Mouse (Mus musculus) heart, embryonic 14.5 days (tissue): Measurements from ENCODE around the gene Timm10b. TPM values are rescaled to one million over a fixed set of nuclear protein-coding genes. Genes with fewer than 3 reads are reported as not detected.

ENCODE experiments used
- ATAC-seq: fragments of 200-750 bp; cut with Nextera tagmentation; 2 replicates; pipeline ENCODE4 v1.8.0; 2017; ENCODE audit warnings: low read depth, moderate TSS enrichment; ENCODE audit not compliant: insufficient number of reproducible peaks, insufficient read depth, low FRiP score
- H3K27ac ChIP-seq, 2 experiments: fragments of 200-500 bp in 1 of 2; fragments of 300-500 bp in 1 of 2; sonication (generic) in 1 of 2; replicated peaks in 1 of 2; 2 replicates each; pipeline ENCODE4 v1.5.1; 2012 to 2014; ENCODE audit warnings: low read depth in 2 of 2, low read length in 2 of 2, control low read depth in 1 of 2, mild to moderate bottlenecking in 1 of 2, mixed read lengths in 1 of 2; ENCODE audit not compliant: control insufficient read depth in 1 of 2, insufficient read depth in 1 of 2
- H3K27me3 ChIP-seq: fragments of 300-500 bp; sonication (generic); 2 replicates; pipeline ENCODE4 v1.6.1; 2014; ENCODE audit warnings: mild to moderate bottlenecking, low read length, control low read depth; ENCODE audit not compliant: control insufficient read depth, insufficient read depth
- H3K36me3 ChIP-seq: fragments of 300-500 bp; sonication (generic); 2 replicates; pipeline ENCODE4 v1.6.1; 2014; ENCODE audit warnings: mild to moderate bottlenecking, control low read depth, low read length, mixed read lengths; ENCODE audit not compliant: control insufficient read depth, insufficient read depth
- H3K4me1 ChIP-seq, 2 experiments: fragments of 200-500 bp in 1 of 2; fragments of 300-500 bp in 1 of 2; sonication (generic) in 1 of 2; 2 replicates each; pipeline ENCODE4 v1.6.1; 2012 to 2014; ENCODE audit warnings: low read length in 2 of 2, control low read depth in 1 of 2, mixed read lengths in 1 of 2; ENCODE audit not compliant: control insufficient read depth in 2 of 2, insufficient read depth in 2 of 2
- H3K4me2 ChIP-seq: fragments of 300-500 bp; sonication (generic); 2 replicates; pipeline ENCODE4 v1.6.1; 2014; ENCODE audit warnings: mild to moderate bottlenecking, low read length
- H3K4me3 ChIP-seq, 2 experiments: fragments of 200-500 bp in 1 of 2; fragments of 300-500 bp in 1 of 2; sonication (generic) in 1 of 2; 2 replicates each; pipeline ENCODE4 v1.5.1; 2012 to 2014; ENCODE audit warnings: low read length in 2 of 2, mild to moderate bottlenecking in 2 of 2, control low read depth in 1 of 2, low read depth in 1 of 2, moderate library complexity in 1 of 2; ENCODE audit not compliant: control insufficient read depth in 1 of 2, insufficient read depth in 1 of 2
- H3K9ac ChIP-seq: fragments of 300-500 bp; sonication (generic); 2 replicates; pipeline ENCODE4 v1.6.1; 2014; ENCODE audit warnings: mild to moderate bottlenecking, low read length
- H3K9me3 ChIP-seq: fragments of 300-500 bp; sonication (generic); 2 replicates; pipeline ENCODE4 v1.6.1; 2016; ENCODE audit warnings: low read length, control low read depth; ENCODE audit not compliant: control insufficient read depth
- WGBS: fragments of 180-500 bp; shearing (Covaris S2); extraction: QIAGEN DNeasy Blood & Tissue Kit; methylation state at CpG from one replicate; pipeline ENCODE4 v1.1.7; 2014; 5-methylcytosine and 5-hydroxymethylcytosine counted together
- polyA plus RNA-seq: library from polyadenylated mRNA; unstranded; fragments of >200 nt; fragmentation: Nextera tagmentation; extraction: Ambion mirVana; gene quantifications from 2 replicates; pipeline ENCODE4 v1.2.1, GENCODE M21; 2014

Timm10b gene
- polyA plus RNA-seq: 169 and 182 TPM in 2 replicates

- Histone ChIP-seq H3K4me1 (peaks cover 6 to 30% of the 10 kb centered on the region in 2 experiments), H3K9me3 (no peaks in the 10 kb centered on the region), H3K4me2 (peak within 1 kb of the TSS; percentile 86), H3K36me3 (peaks cover 49% of the 10 kb centered on the region), H3K27ac (peak within 1 kb of the TSS; percentile 91 to 93), H3K27me3 (no peaks in the 10 kb centered on the region), H3K4me3 (peak within 1 kb of the TSS; percentile 76 to 94), H3K9ac (peak within 1 kb of the TSS; percentile 83)
- no peak for ATAC-seq
- WGBS: 0% methylated on average over 2 of the region's 2 CpGs
Observed at GRCm38 (mm10) chr7:105639756-105640155, at the start of gene Timm10b. Gene Timm10b, plus strand, starts transcription at chr7:105640056.

DNA sequence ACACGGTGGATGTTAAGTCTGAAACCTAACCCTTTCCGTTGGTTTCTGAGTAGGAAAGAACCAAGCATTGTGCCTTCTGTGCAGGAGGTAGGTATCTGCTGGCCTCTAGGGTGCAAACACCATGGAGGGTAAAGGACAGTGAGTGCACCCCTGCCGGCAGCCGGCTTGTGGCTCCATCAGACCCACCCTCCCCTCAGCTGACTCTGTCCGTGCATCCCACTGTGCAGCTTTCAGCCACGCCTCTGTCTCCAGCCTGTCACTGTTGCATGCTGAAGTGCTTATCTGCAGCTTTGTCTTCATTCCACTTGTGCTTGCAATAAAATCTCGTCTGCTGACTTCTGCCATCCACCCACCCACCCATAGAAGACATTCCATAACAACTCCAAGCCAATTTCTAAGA lies 49.8 kb upstream of the Timm10b start:
- Histone ChIP-seq H3K36me3 (no peaks in the 10 kb centered on the region), H3K4me2 (no peak overlapping the region), H3K9ac (no peak overlapping the region), H3K4me1 (peaks cover 2 to 3% of the 10 kb centered on the region in 2 experiments; a peak in 2 of 4 replicates), H3K27ac (no peak overlapping the region), H3K27me3 (no peaks in the 10 kb centered on the region), H3K9me3 (no peaks in the 10 kb centered on the region), H3K4me3 (no peak overlapping the region)
- ATAC-seq: no peak
- 21% methylated on average over 7 of the region's 7 CpGs for WGBS

GRCm38 (mm10) chr7:105602860-105603623 lies 36.8 kb upstream of the Timm10b start:
- H3K27ac ChIP-seq: no peak overlapping the region
- peak; percentile 64 for ATAC-seq
- H3K4me3 ChIP-seq: no peak overlapping the region
- no peak overlapping the region for H3K4me2 ChIP-seq
- H3K4me1 ChIP-seq: no peaks in the 10 kb centered on the region
- no peak overlapping the region for H3K9ac ChIP-seq
- no peaks in the 10 kb centered on the region for H3K36me3 ChIP-seq
- no peaks in the 10 kb centered on the region for H3K27me3 ChIP-seq
- peaks cover 4% of the 10 kb centered on the region; the same call in 1 of the 2 replicates for H3K9me3 ChIP-seq
- WGBS: 42% methylated on average over 9 of the region's 9 CpGs

- Histone ChIP-seq H3K27me3 (no peaks in the 10 kb centered on the region), H3K27ac (no peak overlapping the region), H3K4me1 (no peaks in the 10 kb centered on the region), H3K9ac (no peak overlapping the region), H3K36me3 (peaks cover 42% of the 10 kb centered on the region), H3K9me3 (peaks cover 4% of the 10 kb centered on the region; the same call in 1 of the 2 replicates), H3K4me3 (no peak overlapping the region), H3K4me2 (no peak overlapping the region)
- no peak for ATAC-seq
- WGBS: 86% methylated on average over 3 of the region's 3 CpGs
Observed at GRCm38 (mm10) chr7:105608467-105608866, 31.4 kb upstream of the Timm10b start.

GRCm38 (mm10) chr7:105611767-105612166 lies 28.1 kb upstream of the Timm10b start:
- H3K36me3 ChIP-seq: peaks cover 73% of the 10 kb centered on the region
- no peaks in the 10 kb centered on the region for H3K9me3 ChIP-seq
- H3K27ac ChIP-seq: no peak overlapping the region
- no peaks in the 10 kb centered on the region for H3K27me3 ChIP-seq
- peaks cover 0 to 7% of the 10 kb centered on the region in 2 experiments; a peak in 1 of 4 replicates for H3K4me1 ChIP-seq
- no peak overlapping the region for H3K9ac ChIP-seq
- no peak overlapping the region for H3K4me2 ChIP-seq
- no peak for ATAC-seq
- 67% methylated on average over 1 of the region's 1 CpGs for WGBS
- H3K4me3 ChIP-seq: no peak overlapping the region

- Histone ChIP-seq H3K9me3 (no peaks in the 10 kb centered on the region), H3K27ac (no peak overlapping the region), H3K36me3 (peaks cover 99% of the 10 kb centered on the region), H3K4me1 (peaks cover 0 to 7% of the 10 kb centered on the region in 2 experiments; a peak in 2 of 4 replicates), H3K9ac (no peak overlapping the region), H3K4me2 (no peak overlapping the region), H3K27me3 (no peaks in the 10 kb centered on the region), H3K4me3 (no peak overlapping the region)
- ATAC-seq: no peak
- 86% methylated on average over 1 of the region's 1 CpGs for WGBS
Observed at GRCm38 (mm10) chr7:105614400-105614799, 25.5 kb upstream of the Timm10b start.

DNA sequence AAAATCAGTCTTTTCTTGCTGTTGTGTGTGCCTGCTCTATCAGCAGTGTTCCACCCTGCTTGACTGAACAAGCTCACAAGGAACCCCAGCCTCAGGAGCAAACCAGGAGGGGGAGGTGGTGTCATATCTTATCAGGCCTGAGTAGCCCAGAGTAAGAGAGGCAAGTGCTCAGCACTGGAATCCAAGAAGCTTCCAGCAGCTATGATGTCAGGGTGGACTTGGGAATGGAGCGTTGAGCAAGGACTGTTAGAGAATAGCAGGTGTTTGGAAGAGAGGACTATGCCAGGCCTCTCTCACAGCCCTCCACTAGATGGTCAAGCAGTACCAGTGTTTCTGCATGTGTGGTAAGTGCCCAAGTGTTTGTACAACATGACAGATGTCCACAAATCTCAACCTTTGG lies 24.1 kb upstream of the Timm10b start:
- Histone ChIP-seq H3K4me1 (peaks cover 0 to 7% of the 10 kb centered on the region in 2 experiments; a peak in 2 of 4 replicates), H3K9me3 (no peaks in the 10 kb centered on the region), H3K27ac (no peak overlapping the region), H3K36me3 (peaks cover 99% of the 10 kb centered on the region), H3K9ac (no peak overlapping the region), H3K27me3 (no peaks in the 10 kb centered on the region), H3K4me2 (no peak overlapping the region), H3K4me3 (no peak overlapping the region)
- 30% methylated on average over 1 of the region's 1 CpGs for WGBS
- no peak for ATAC-seq
